Mouse (Mus musculus) urinary bladder, postnatal 4 days (tissue): Measurements from ENCODE around the gene Vmn1r20.
"Not testable (repeated sequence)": the region's sequence is repeated elsewhere in the genome, so short reads cannot be mapped to it uniquely, and the experiment has no call there.

ENCODE experiments used
- DNase-seq, 2 experiments: peaks; one replicate each; pipeline ENCODE4 v3.0.0; 2021 to 2022; ENCODE audit warnings: low spot score in 2 of 2

The Vmn1r20 gene

DNA sequence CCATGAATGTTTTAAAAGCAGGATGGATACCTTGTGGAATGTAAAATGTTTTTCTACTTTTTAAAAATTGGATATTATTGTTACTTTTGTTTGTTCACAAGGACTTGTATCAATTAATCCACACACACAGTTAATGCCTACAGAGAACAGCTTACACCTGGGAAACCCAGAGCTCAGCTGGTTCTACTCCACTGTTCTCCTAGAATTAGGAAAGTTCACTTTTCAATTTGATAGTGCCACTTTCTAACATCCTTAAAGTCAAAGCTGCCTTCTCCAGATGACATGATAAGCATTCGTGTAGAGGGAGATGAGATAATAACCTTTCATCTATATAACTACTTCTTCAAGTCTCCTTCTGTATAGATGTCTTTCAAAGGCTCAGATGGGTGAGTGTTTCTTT, at the start of gene Vmn1r20:
Gene Vmn1r20 (plus strand): TSS at position 301 of the 400 bp plus-strand sequence.
- no peak for DNase-seq

DNA sequence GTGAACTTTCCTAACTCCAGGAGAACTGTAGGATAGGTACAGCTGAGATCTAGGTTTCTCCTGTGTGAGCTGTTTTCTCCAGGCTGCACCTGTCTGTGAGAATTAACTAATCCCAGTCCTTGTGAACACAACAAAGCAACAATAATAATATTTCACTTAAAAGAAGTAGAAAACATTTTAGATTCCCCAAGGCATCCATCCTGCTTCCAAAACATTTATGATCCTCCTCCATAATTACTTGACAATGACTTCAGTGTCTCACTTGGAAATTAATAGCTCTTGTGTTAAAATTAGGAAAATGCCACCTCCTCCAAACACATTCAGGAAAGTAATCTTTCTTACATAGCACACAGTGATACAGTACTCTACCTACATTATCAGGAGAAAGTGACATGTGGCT, 33.0 kb upstream of the Vmn1r20 start, which contains the start of gene Vmn1r18:
Gene Vmn1r18 (minus strand): TSS at position 101 of the 400 bp plus-strand sequence.
- DNase-seq, result no peak

DNA sequence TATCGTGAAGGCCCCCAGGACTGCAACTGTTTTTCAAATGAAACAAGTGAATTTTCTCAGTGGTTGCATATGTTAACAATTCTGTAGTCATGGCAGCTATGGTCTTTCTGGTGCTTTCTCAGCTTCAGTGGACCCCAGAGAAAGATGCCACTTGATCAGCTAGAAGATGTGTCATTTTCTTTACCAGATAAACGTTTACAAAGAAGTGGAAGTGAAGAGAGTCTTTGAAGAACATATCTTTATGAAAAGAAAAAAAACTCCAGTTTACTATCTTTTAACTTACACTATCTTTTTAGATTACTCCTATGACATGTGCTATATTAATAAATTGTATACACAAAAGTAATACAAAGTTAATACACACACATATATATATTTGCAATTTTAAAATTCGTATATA, 25.2 kb upstream of the Vmn1r20 start, which contains the start of gene Vmn1r19:
Gene Vmn1r19 (plus strand): TSS at position 301 of the 400 bp plus-strand sequence.
- not testable (repeated sequence) for DNase-seq

DNA sequence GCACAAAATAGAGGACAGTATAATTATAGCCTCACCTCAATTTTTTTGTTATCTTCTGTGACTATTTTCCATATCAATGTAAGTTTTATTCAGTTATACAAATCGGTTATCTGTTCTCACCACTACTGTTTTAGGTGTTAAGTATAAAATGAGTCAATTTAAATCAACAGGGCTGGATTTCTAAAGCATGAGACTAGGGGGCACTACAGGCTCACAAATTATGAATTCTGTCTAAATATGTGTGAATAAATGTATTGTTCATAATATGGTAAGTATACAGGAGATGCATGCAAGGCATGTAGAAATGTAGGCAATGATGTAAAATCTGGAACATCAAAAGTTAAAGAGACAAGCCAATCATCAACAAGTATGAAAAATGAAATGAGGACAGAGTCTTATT, 2.5 kb downstream of the Vmn1r20 start:
- DNase-seq, result no peak

DNA sequence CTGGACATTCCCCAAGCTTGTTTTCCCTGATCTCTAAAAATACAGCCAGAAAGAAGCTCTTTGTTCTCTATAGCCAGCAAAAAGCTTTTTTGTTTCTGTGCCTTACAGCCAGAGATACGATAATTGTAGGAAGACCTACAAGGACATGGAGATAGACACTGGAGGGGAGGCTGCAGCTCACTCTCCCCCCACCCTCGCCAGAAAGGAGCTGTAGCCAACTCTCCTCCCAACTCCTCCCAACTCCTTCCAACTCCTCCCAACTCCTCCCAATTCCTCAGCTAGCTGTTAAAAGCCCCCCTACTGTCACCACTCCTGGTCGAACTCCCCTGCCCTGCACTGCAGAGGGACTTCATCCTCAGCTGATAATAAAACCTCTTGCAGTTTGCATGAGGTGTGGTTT, 39.4 kb downstream of the Vmn1r20 start:
- not testable (repeated sequence) for DNase-seq
